Mouse (Mus musculus): ENCODE results near the gene Tenm2. TPM values are rescaled to one million over a fixed set of nuclear protein-coding genes. Genes with fewer than 3 reads are reported as not detected.

Gene Tenm2
- total RNA-seq, 2 experiments from 2014 or later: 83.7 to 84.3 TPM

DNA sequence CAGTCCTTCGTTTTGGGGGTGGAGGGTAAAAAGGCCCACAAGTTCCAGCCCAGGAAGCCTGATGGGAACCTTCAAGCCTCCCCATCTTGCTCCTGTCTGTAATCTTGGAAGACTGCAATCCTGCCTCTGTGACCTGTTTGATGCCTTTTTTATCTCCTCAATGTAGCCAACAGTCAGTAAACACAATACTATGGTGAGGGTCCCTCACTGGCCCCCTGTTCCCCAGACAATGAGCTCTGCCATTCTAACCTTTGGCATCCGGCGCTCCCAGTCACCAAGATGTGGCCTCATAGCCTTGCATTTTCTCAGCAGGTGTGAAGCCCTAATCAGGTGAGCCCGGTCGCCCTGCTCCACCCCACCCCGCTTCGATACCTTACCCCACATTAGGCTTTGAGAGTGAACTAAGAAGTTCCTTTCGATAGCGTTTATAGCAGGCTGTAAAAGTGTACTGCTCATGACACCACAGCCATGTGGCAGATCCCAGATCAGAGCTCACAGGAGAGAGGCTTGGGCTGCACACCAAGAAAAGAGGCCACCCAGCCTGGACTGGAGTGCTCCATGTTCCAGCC, 1271.7 kb downstream of the Tenm2 start:
- intact Hi-C loops (cut with DNase I): no loop called here
- no peak for DNase-seq (ENCODE audit: low spot score in 2 of 2)

DNA sequence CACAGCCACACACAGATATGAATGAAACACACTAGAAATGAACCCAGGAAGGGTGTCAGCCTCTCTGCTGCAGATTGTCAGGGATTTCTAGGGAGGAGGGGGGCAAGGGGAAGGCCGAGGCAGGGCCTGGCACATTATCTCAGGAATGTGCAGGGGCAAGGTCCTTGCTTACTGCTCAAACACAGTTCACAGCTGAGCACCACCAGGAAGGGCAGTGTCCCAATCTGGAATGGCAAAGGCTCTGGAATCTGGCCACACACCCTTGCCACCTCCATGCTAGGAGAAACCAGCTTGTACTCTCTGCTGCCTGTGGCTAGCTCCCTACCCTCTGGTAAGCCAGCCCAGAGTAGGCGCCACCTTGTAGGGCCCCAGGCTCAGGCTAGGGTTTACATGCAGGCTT, 1272.2 kb downstream of the Tenm2 start:
- DNase-seq (ENCODE audit: low spot score in 2 of 2): no peak
- intact Hi-C loops (cut with DNase I): no loop called here

DNA sequence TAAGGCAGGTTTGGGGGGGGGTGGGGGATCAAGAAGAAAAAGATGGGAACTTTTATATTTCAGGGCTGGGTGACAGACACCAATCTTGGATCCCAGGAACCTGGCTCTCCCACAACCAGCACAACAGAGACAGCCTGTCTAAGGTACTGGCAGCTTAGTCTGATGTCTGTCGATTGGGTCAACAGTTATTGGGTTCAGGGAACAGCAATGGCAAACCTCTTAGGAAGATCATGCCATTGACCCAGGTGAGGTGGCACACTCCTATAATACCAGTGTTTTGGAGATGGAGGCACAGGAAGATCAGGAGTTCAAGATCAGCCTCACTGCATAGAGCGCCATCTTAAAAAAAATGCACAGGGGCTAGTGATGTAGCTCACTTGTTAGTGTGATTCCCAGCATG, 1273.3 kb downstream of the Tenm2 start:
- intact Hi-C loops (cut with DNase I): no loop called here
- no peak for DNase-seq (ENCODE audit: low spot score in 2 of 2)

DNA sequence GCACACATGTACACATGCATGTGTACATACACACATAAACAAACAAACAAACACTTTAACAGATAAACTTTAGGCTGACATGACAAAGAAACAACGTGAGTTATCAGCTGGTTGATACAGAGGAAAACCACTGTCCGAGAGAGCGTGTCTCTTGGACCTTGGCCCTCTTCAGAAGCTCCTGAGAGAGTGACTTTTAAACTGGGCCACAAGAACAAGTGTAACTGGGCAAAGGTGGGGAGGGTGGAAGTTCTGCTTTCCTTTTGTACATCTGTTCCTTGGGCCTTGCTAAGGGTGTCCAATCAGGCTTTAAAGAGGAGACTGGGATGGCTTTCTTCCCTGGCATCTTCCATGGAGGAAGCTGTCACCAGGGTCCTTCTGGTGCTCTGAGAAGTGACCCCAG, 1276.5 kb downstream of the Tenm2 start:
- intact Hi-C loops (cut with DNase I): no loop called here
- no peak for DNase-seq (ENCODE audit: low spot score in 2 of 2)
